Mouse (Mus musculus): Measurements from ENCODE around the gene Cdkl3. TPM values are rescaled to one million over a fixed set of nuclear protein-coding genes. Genes with fewer than 3 reads are reported as not detected.
"Not testable (repeated sequence)": the region's sequence is repeated elsewhere in the genome, so short reads cannot be mapped to it uniquely, and the experiment has no call there.

The Cdkl3 gene
- total RNA-seq, 1 experiment from 2014 or later: 4.3 TPM

GRCm38 (mm10) chr11:52077939-52078338 lies 73.9 kb downstream of the Cdkl3 start:
- peak; percentile 72 for DNase-seq

- DNase-seq: peak; percentile 67
These were observed 76.0 kb downstream of the Cdkl3 start for GRCm38 (mm10) chr11:52079978-52080377.

GRCm38 (mm10) chr11:52080656-52081055 lies 76.6 kb downstream of the Cdkl3 start:
- DNase-seq: no peak

- DNase-seq: no peak
These were observed 81.8 kb downstream of the Cdkl3 start for GRCm38 (mm10) chr11:52085857-52086203.

GRCm38 (mm10) chr11:52086204-52086864 lies 82.3 kb downstream of the Cdkl3 start:
- no peak for DNase-seq

- no peak for DNase-seq
These were observed 85.3 kb downstream of the Cdkl3 start for GRCm38 (mm10) chr11:52089291-52089690.

GRCm38 (mm10) chr11:52091261-52091660 lies 87.2 kb downstream of the Cdkl3 start:
- DNase-seq: no peak

- DNase-seq: peak; percentile 34
These were observed 90.5 kb downstream of the Cdkl3 start for GRCm38 (mm10) chr11:52094568-52094967.

GRCm38 (mm10) chr11:52097016-52097415 lies 93.0 kb downstream of the Cdkl3 start:
- DNase-seq: no peak

GRCm38 (mm10) chr11:52097596-52097995 lies 93.6 kb downstream of the Cdkl3 start:
- DNase-seq: peak; percentile 58

GRCm38 (mm10) chr11:52098398-52098946 lies 94.5 kb downstream of the Cdkl3 start, which contains the start of gene Ppp2ca:
TSS of gene Ppp2ca (plus strand) at chr11:52098681.
- peak; percentile 99 for DNase-seq

GRCm38 (mm10) chr11:52099031-52099761 lies 95.2 kb downstream of the Cdkl3 start:
- DNase-seq: peak; percentile 86

- peak; percentile 52 for DNase-seq
These were observed 95.8 kb downstream of the Cdkl3 start for GRCm38 (mm10) chr11:52099771-52100219.

GRCm38 (mm10) chr11:52102977-52103376 lies 99.0 kb downstream of the Cdkl3 start:
- DNase-seq: no peak

- no peak for DNase-seq
These were observed 101.5 kb downstream of the Cdkl3 start for GRCm38 (mm10) chr11:52105503-52105902.

GRCm38 (mm10) chr11:52106037-52106436 lies 102.0 kb downstream of the Cdkl3 start:
- DNase-seq: no peak

GRCm38 (mm10) chr11:52106438-52106837 lies 102.4 kb downstream of the Cdkl3 start:
- no peak for DNase-seq

- no peak for DNase-seq
These were observed 104.8 kb downstream of the Cdkl3 start for GRCm38 (mm10) chr11:52108796-52109195.

- no peak for DNase-seq
These were observed 105.4 kb downstream of the Cdkl3 start for GRCm38 (mm10) chr11:52109421-52109820.

GRCm38 (mm10) chr11:52115479-52115878 lies 111.5 kb downstream of the Cdkl3 start:
- no peak for DNase-seq

- DNase-seq: not testable (repeated sequence)
These were observed 112.1 kb downstream of the Cdkl3 start for GRCm38 (mm10) chr11:52116117-52116516.

- no peak for DNase-seq
These were observed 113.1 kb downstream of the Cdkl3 start for GRCm38 (mm10) chr11:52117156-52117555.

GRCm38 (mm10) chr11:52120415-52120814 lies 116.4 kb downstream of the Cdkl3 start:
- DNase-seq: not testable (repeated sequence)

All from adrenal gland, postnatal 14 days (tissue).